8 mouse cellular contexts compared by ENCODE assay signal in genomic region chr11:60454080-60454744, GRCm38 (mm10). TPM values are rescaled to one million over a fixed set of nuclear protein-coding genes. Genes with fewer than 3 reads are reported as not detected.
DNase-seq lines count a peak whose midpoint lies in the region; ATAC-seq lines count a peak whose summit lies in the region.

Gene Drg2, plus strand, starts transcription at chr11:60454591.

- no peaks in the 10 kb centered on the region for H3K27me3 ChIP-seq in hindbrain, embryonic 14.5 days (ENCODE audit: control insufficient read depth, insufficient read depth, low read length)

- peak within 1 kb of the TSS; percentile 73 for H3K4me3 ChIP-seq in hindbrain, embryonic 14.5 days (replicated peaks; ENCODE audit: low read length)

- peak within 1 kb of the TSS; percentile 85 for H3K9ac ChIP-seq in hindbrain, embryonic 14.5 days

- DNase-seq in R1 (ENCODE audit: low read depth, low spot score) = peak; percentile 96
- peak; percentile 91 to 92 for DNase-seq in cerebellum, postnatal 25 days
- DNase-seq in frontal cortex, postnatal 25 days (ENCODE audit: low spot score in 2 of 2) = peak; percentile 88 to 89
- peak; percentile 95 for DNase-seq in hindbrain, embryonic 14.5 days (ENCODE audit: low spot score)
- DNase-seq in layer of hippocampus, postnatal 36 days = peak; percentile 85 to 86
- peak; percentile 89 for DNase-seq in lung, postnatal 36 days
- peak; percentile 96 for DNase-seq in retina, postnatal 1 day
- peak; percentile 80 to 82 for DNase-seq in urinary bladder, adult 18-20 months (ENCODE audit: low spot score in 2 of 2)

- peaks cover 31% of the 10 kb centered on the region for H3K36me3 ChIP-seq in hindbrain, embryonic 14.5 days (replicated peaks; ENCODE audit: control insufficient read depth, insufficient read depth)

- peak within 1 kb of the TSS; percentile 57; the same call in 1 of the 2 replicates for H3K27ac ChIP-seq in hindbrain, embryonic 14.5 days

- 5% methylated on average over 27 of the region's 27 CpGs for WGBS in hindbrain, embryonic 14.5 days

- H3K9me3 ChIP-seq in hindbrain, embryonic 14.5 days (ENCODE audit: control insufficient read depth, low read length) = no peaks in the 10 kb centered on the region

- H3K4me2 ChIP-seq in hindbrain, embryonic 14.5 days (replicated peaks) = peak within 1 kb of the TSS; percentile 95

- H3K4me1 ChIP-seq in hindbrain, embryonic 14.5 days (replicated peaks; ENCODE audit: control insufficient read depth, insufficient read depth, low read length) = peaks cover 8% of the 10 kb centered on the region

- peak; percentile 93 for ATAC-seq in hindbrain, embryonic 14.5 days (ENCODE audit: low FRiP score)

RNA-seq across cellular contexts. Expression of gene Drg2, which starts in this region (rescaled TPM):
- polyA plus RNA-seq in hindbrain, embryonic 14.5 days (2014; fragmentation: Nextera tagmentation; extraction: Ambion mirVana) = 86.5 and 95.8 TPM in 2 replicates
- total RNA-seq in layer of hippocampus, postnatal 36 days (2021) = 10 to 100 TPM; 69.0 to 78.3 TPM

Comparison
In these comparisons a context has a peak if more than half of its experiments do, and no peak if none do; other contexts are left out.
1. Peak in every context shown above with its lines: DNase-seq, ATAC-seq, H3K4me3 ChIP-seq and H3K27ac ChIP-seq.